Mouse (Mus musculus) neural tube, embryonic 12.5 days (tissue): ENCODE results near the gene Usp49. TPM values are rescaled to one million over a fixed set of nuclear protein-coding genes. Genes with fewer than 3 reads are reported as not detected.

Experiments
- ATAC-seq: fragments of 200-750 bp; cut with Nextera tagmentation; 2 replicates; pipeline ENCODE4 v1.8.0; 2017; ENCODE audit warnings: low read depth, mild to moderate bottlenecking, moderate TSS enrichment, moderate library complexity; ENCODE audit not compliant: low FRiP score
- H3K27ac ChIP-seq: fragments of 300-500 bp; sonication (generic); 2 replicates; pipeline ENCODE4 v1.5.1; 2016
- H3K27me3 ChIP-seq: fragments of 300-500 bp; sonication (generic); replicated peaks from 2 replicates; pipeline ENCODE4 v1.6.1; 2016; ENCODE audit warnings: mild to moderate bottlenecking
- H3K36me3 ChIP-seq: fragments of 300-500 bp; sonication (generic); 2 replicates; pipeline ENCODE4 v1.6.1; 2016; ENCODE audit warnings: mild to moderate bottlenecking
- H3K4me1 ChIP-seq: fragments of 300-500 bp; sonication (generic); 2 replicates; pipeline ENCODE4 v1.6.1; 2016
- H3K4me2 ChIP-seq: fragments of 300-500 bp; sonication (generic); replicated peaks from 2 replicates; pipeline ENCODE4 v1.6.1; 2016; ENCODE audit warnings: mild to moderate bottlenecking
- H3K4me3 ChIP-seq: fragments of 300-500 bp; sonication (generic); 2 replicates; pipeline ENCODE4 v1.5.1; 2016
- H3K9ac ChIP-seq: fragments of 300-500 bp; sonication (generic); 2 replicates; pipeline ENCODE4 v1.6.1; 2016; ENCODE audit warnings: mild to moderate bottlenecking
- H3K9me3 ChIP-seq: fragments of 300-500 bp; sonication (generic); 2 replicates; pipeline ENCODE4 v1.6.1; 2016; ENCODE audit warnings: mild to moderate bottlenecking
- WGBS: fragments of 180-500 bp; shearing (Covaris S2); methylation state at CpG from one replicate; pipeline ENCODE4 v1.1.7; 2016; 5-methylcytosine and 5-hydroxymethylcytosine counted together
- polyA plus RNA-seq: library from polyadenylated mRNA; unstranded; fragments of >200 nt; fragmentation: Nextera tagmentation; extraction: Ambion mirVana; gene quantifications from 2 replicates; pipeline ENCODE4 v1.2.1, GENCODE M21; 2016

Usp49 gene
- polyA plus RNA-seq, 1 experiment from 2014 or later: 12.5 TPM

DNA sequence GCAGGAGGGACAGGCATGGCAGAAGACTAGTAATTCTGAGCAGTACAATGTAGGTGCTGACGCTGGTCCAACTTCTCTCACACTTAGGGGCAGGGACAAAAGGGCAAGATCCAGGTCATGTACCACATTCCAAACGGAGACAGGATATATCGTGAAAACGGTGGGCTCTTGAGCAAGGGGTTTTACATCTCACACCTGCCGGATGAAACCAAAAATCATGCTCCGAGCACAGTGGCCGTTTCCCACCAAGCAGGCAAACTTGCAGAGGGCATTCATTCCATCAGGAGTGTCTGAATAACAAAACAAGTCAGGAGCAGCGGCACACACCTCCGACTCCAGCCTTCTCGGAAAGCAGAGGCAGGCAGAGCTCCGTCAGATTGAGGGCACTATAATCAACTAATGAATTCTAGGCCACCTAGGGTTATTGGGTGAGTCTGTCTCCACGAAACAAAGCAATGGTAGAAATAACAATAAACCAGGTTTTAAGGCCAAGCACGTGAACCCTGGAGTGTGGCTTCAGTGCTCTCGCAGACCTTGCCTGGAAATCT lies 105.1 kb downstream of the Usp49 start:
- Histone ChIP-seq H3K9me3 (no peaks in the 10 kb centered on the region), H3K9ac (no peak overlapping the region), H3K27ac (no peak overlapping the region), H3K36me3 (no peaks in the 10 kb centered on the region), H3K4me1 (peaks cover 26% of the 10 kb centered on the region), H3K4me2 (no peak overlapping the region), H3K27me3 (peaks cover 27% of the 10 kb centered on the region), H3K4me3 (no peak overlapping the region)
- ATAC-seq: no peak
- 69% methylated on average over 14 of the region's 14 CpGs for WGBS

Other genes with a start within 250 kb of the Usp49 start
- 0.75 and 0.85 TPM in 2 replicates for gene Guca1b, start 245.3 kb upstream of the Usp49 start, polyA plus RNA-seq
- gene Guca1a, start 230.1 kb upstream of the Usp49 start, polyA plus RNA-seq: 0.95 and 1.1 TPM in 2 replicates
- gene AI661453, start 194.1 kb upstream of the Usp49 start, polyA plus RNA-seq: 0.14 and 0.32 TPM in 2 replicates
- 0.37 and 0.68 TPM in 2 replicates for gene 1700001C19Rik, start 193.3 kb upstream of the Usp49 start, polyA plus RNA-seq
- 28.7 and 30.3 TPM in 2 replicates for gene Taf8, start 128.4 kb upstream of the Usp49 start, polyA plus RNA-seq
- gene Ccnd3, start 125.6 kb upstream of the Usp49 start, polyA plus RNA-seq: 146 and 152 TPM in 2 replicates
- gene Bysl, start 19.2 kb upstream of the Usp49 start, polyA plus RNA-seq: 32.5 and 35.9 TPM in 2 replicates
- 39.7 and 41.6 TPM in 2 replicates for gene Med20, start 19.1 kb upstream of the Usp49 start, polyA plus RNA-seq
- 2.0 and 2.4 TPM in 2 replicates for gene Gm20517, start 19.1 kb upstream of the Usp49 start, polyA plus RNA-seq
- 327 and 354 TPM in 2 replicates for gene Tomm6, start 57.7 kb downstream of the Usp49 start, polyA plus RNA-seq
- 22.7 and 24.1 TPM in 2 replicates for gene Frs3, start 58.3 kb downstream of the Usp49 start, polyA plus RNA-seq
- 0.28 and 0.54 TPM in 2 replicates for gene Gm21981, start 63.8 kb downstream of the Usp49 start, polyA plus RNA-seq
- 0.86 and 1.3 TPM in 2 replicates for gene Prickle4, start 64.0 kb downstream of the Usp49 start, polyA plus RNA-seq
- not detected in 2 replicates for gene Pgc, start 96.2 kb downstream of the Usp49 start, polyA plus RNA-seq
- 3.8 and 4.5 TPM in 2 replicates for gene Tfeb, start 106.3 kb downstream of the Usp49 start, polyA plus RNA-seq
- gene Mdfi, start 204.0 kb downstream of the Usp49 start, polyA plus RNA-seq: 12.9 and 13.9 TPM in 2 replicates